Mouse (Mus musculus) MEL (cell line): ENCODE data around the gene Mpi.
A peak's percentile ranks its signal among the peaks of the same experiment; 100 is the strongest.

Source experiments
- CTCF ChIP-seq, 3 experiments: IDR thresholded peaks in 2 of 3; conservative IDR thresholded peaks in 1 of 3; 2 replicates each; pipeline ENCODE4 v1.5.1; 2011 to 2012; ENCODE audit warnings: low read length in 3 of 3, low read depth in 2 of 3, mild to moderate bottlenecking in 2 of 3, improper control_type of control experiment in 1 of 3, inconsistent platforms in 1 of 3, mixed read lengths in 1 of 3, moderate library complexity in 1 of 3; ENCODE audit not compliant: control insufficient read depth in 1 of 3, insufficient read depth in 1 of 3, poor library complexity in 1 of 3, severe bottlenecking in 1 of 3
- EP300 ChIP-seq, 2 experiments: IDR thresholded peaks; 2 replicates each; pipeline ENCODE4 v1.6.1; 2011; ENCODE audit warnings: improper control_type of control experiment in 2 of 2, low read length in 2 of 2, low read depth in 1 of 2, mild to moderate bottlenecking in 1 of 2
- MAX ChIP-seq: IDR thresholded peaks from 2 replicates; pipeline ENCODE4 v1.6.1; 2011; ENCODE audit warnings: low read length, improper control_type of control experiment
- NRF1 ChIP-seq: IDR thresholded peaks from 2 replicates; pipeline ENCODE4 v1.6.1; 2014; ENCODE audit warnings: low read depth, mild to moderate bottlenecking, inconsistent platforms, low read length, improper control_type of control experiment, moderate library complexity; ENCODE audit not compliant: poor library complexity, insufficient read depth, severe bottlenecking
- POLR2A ChIP-seq, 2 experiments: IDR thresholded peaks; 2 replicates each; pipeline ENCODE4 v1.6.1; 2011 to 2012; ENCODE audit warnings: low read length in 2 of 2, mild to moderate bottlenecking in 2 of 2, control low read depth in 1 of 2, improper control_type of control experiment in 1 of 2, low read depth in 1 of 2, moderate library complexity in 1 of 2; ENCODE audit not compliant: control insufficient read depth in 1 of 2, insufficient read depth in 1 of 2, poor library complexity in 1 of 2
- TCF12 ChIP-seq: IDR thresholded peaks from 2 replicates; pipeline ENCODE4 v1.6.1; 2014; ENCODE audit warnings: low read depth, mild to moderate bottlenecking, inconsistent platforms, low read length, improper control_type of control experiment, moderate library complexity
- USF2 ChIP-seq, 2 experiments: IDR thresholded peaks; 2 replicates each; pipeline ENCODE4 v1.6.1; 2011 to 2012; ENCODE audit warnings: improper control_type of control experiment in 2 of 2, low read length in 2 of 2, borderline replicate concordance in 1 of 2, inconsistent platforms in 1 of 2, low read depth in 1 of 2, mild to moderate bottlenecking in 1 of 2; ENCODE audit not compliant: insufficient read depth in 1 of 2
- ZNF384 ChIP-seq: IDR thresholded peaks from 2 replicates; pipeline ENCODE4 v1.6.1; 2012; ENCODE audit warnings: low read depth, mild to moderate bottlenecking, inconsistent platforms, low read length, improper control_type of control experiment

DNA sequence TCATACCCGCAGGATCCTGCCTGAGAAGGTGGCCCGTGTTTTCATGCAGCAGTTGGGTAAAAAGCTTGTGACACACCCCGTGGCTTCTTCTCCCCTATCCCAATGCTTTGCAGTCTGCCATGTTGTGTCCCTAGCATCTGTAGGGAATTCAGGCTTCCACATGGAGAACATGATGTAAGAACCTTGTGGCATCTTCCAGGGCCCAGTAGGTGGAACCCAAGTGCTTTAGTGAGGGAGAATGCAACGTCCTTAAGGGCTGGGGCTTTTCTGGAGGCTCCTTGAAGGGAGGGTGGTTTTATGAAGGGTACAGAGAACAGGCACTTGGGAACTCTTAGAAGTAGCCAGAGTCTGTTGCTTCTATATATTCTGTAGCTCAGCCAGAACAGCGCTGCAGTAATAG, 38.2 kb upstream of the Mpi start:
- TF ChIP-seq ZNF384, result no peak
- peak in 1 of 3 experiments; percentile 20; a peak in 1 of 6 replicates for TF ChIP-seq CTCF (IDR thresholded peaks at IDR 0.05 in 2 of 3, conservative IDR thresholded peaks at IDR 0.05 in 1 of 3; ENCODE audit: control insufficient read depth in 1 of 3, insufficient read depth in 1 of 3, low read depth in 2 of 3, low read length in 3 of 3, poor library complexity in 1 of 3, severe bottlenecking in 1 of 3)
- no peak for TF ChIP-seq POLR2A (IDR thresholded peaks at IDR 0.05; ENCODE audit: control insufficient read depth in 1 of 2, insufficient read depth in 1 of 2, low read depth in 1 of 2, low read length in 2 of 2, poor library complexity in 1 of 2)
- TF ChIP-seq USF2 (IDR thresholded peaks at IDR 0.05; ENCODE audit: borderline replicate concordance in 1 of 2, insufficient read depth in 1 of 2, low read depth in 1 of 2, low read length in 2 of 2), result no peak
- TF ChIP-seq EP300 (IDR thresholded peaks at IDR 0.05; ENCODE audit: low read depth in 1 of 2, low read length in 2 of 2), result no peak
- no peak for TF ChIP-seq TCF12
- no peak for TF ChIP-seq MAX
- TF ChIP-seq NRF1, result no peak
